ENCODE assay signal across 18 mouse cellular contexts in the genomic region with DNA sequence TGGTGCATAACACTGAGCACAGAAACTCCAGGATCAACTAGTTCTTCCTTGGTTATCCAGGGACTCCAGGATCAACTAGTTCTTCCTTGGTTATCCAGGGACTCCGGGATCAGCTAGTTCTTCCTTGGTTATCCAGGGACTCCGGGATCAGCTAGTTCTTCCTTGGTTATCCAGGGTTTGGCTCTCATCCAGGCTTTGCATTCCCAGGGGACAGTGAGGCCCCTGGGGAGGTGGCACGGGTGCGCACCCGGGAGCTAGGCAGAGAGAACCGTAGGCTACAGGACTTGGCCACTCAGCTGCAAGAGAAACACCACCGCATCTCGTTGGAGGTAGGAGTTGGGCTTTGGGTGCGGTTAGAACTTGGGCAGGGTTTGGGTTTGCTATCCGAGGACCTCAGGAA. TPM values are rescaled to one million over a fixed set of nuclear protein-coding genes. Genes with fewer than 3 reads are reported as not detected.
"Had no signal": no experiment of that assay in that cellular context is flagged by ENCODE, and none has a peak within 500 bp of the region (broad histone marks: within the 10 kb centered on the region; RNA-seq: fewer than 3 reads in every experiment).

No protein-coding gene starts in this region.

- H3K4me3 ChIP-seq: layer of hippocampus, adult 2 months; left cerebral cortex, adult 2 months; neural tube, embryonic 13.5 days had no signal

- H3K4me2 ChIP-seq: liver, embryonic 13.5 days; midbrain, embryonic 11.5 days; neural tube, embryonic 13.5 days had no signal

- H3K9me3 ChIP-seq: liver, embryonic 13.5 days; neural tube, embryonic 13.5 days had no signal

- H3K9ac ChIP-seq: liver, embryonic 13.5 days; neural tube, embryonic 13.5 days had no signal

- H3K27ac ChIP-seq: kidney, postnatal 0 days; layer of hippocampus, adult 2 months; left cerebral cortex, adult 2 months; liver, embryonic 13.5 days; neural tube, embryonic 13.5 days; stomach, postnatal 0 days had no signal

- DNase-seq: kidney, adult 2 months; kidney, postnatal 25 days; layer of hippocampus, adult 9-11 months; liver, embryonic 13.5 days; lung, adult 2 months; lung, postnatal 14 days; midbrain, embryonic 14.5 days; retina, postnatal 1 day; right cerebral cortex, postnatal 4 days; thymus, adult 18-20 months; thymus, postnatal 36 days had no signal

- H3K27me3 ChIP-seq: liver, embryonic 13.5 days; neural tube, embryonic 13.5 days had no signal

RNA-seq across cellular contexts. Expression of a gene that starts 29.9 kb away (rescaled TPM):
- total RNA-seq: layer of hippocampus, adult 2 months had no signal
- polyA plus RNA-seq: kidney, adult 2 months; liver, adult 2 months had no signal
